Mouse (Mus musculus): ENCODE data around the gene Gm4340.
"Not testable (repeated sequence)": the region's sequence is repeated elsewhere in the genome, so short reads cannot be mapped to it uniquely, and the experiment has no call there.

Gene Gm4340

GRCm38 (mm10) chr10:104193742-104194141 is at the start of gene Gm4340:
Gm4340 (plus strand) TSS chr10:104194042.
- DNase-seq (ENCODE audit: low read depth, low spot score): not testable (repeated sequence)

DNA sequence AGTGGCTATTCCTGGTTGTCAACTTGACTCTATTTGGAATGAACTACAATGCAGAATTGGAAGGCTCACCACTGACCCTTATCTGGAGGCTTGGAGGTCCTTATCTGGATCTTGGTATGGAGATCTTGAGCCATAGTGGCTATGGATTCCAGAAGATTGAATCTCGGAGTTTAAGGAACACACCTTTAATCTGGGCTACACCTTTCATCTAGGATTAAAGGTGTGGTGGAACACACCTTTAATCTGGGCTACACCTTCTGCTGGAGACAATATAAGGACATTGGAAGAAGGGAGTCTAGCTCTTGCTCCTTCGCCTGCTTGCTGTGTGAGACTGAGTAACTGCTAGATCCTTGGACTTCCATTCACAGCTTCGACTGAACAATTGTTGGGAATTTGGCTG is 42.6 kb upstream of the Gm4340 start, which contains the start of gene Gm6763:
TSS of gene Gm6763 (plus strand) at position 301 of the 400 bp plus-strand sequence.
- not testable (repeated sequence) for DNase-seq (ENCODE audit: low read depth, low spot score)

GRCm38 (mm10) chr10:104159706-104160105 is 34.1 kb upstream of the Gm4340 start, which contains the start of gene Gm8764:
Gm8764 (plus strand) TSS chr10:104160006.
- DNase-seq (ENCODE audit: low read depth, low spot score): not testable (repeated sequence)

- DNase-seq (ENCODE audit: low read depth, low spot score): not testable (repeated sequence)
Measured at GRCm38 (mm10) chr10:104168215-104168614, 25.6 kb upstream of the Gm4340 start, which contains the start of gene Gm21304. Gm21304 (plus strand) TSS chr10:104168515.

GRCm38 (mm10) chr10:104176724-104177123 is 17.1 kb upstream of the Gm4340 start, which contains the start of gene Gm21312:
Gm21312 (plus strand) TSS chr10:104177024.
- not testable (repeated sequence) for DNase-seq (ENCODE audit: low read depth, low spot score)

DNA sequence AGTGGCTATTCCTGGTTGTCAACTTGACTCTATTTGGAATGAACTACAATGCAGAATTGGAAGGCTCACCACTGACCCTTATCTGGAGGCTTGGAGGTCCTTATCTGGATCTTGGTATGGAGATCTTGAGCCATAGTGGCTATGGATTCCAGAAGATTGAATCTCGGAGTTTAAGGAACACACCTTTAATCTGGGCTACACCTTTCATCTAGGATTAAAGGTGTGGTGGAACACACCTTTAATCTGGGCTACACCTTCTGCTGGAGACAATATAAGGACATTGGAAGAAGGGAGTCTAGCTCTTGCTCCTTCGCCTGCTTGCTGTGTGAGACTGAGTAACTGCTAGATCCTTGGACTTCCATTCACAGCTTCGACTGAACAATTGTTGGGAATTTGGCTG is 8.6 kb upstream of the Gm4340 start, which contains the start of gene Gm20765:
TSS of gene Gm20765 (plus strand) at position 301 of the 400 bp plus-strand sequence.
- not testable (repeated sequence) for DNase-seq (ENCODE audit: low read depth, low spot score)

DNA sequence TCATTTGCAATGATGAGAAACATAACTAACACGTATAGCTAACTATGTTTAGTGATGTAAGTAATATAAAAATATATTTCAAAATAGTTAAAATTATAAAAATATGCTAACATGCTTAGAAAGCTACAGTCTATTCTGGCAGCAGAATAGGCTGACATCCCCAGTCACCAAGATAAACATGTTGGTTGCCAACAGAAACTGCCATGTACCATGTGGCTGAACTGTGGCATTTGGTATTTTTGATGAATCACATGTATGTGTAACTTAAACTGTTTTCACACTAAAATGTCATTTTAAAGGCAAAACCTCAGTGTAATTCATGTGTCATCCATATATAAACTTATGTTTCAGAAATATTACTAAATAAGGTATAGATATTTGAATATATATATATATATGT is 15.8 kb downstream of the Gm4340 start:
- DNase-seq (ENCODE audit: low read depth, low spot score): no peak

DNA sequence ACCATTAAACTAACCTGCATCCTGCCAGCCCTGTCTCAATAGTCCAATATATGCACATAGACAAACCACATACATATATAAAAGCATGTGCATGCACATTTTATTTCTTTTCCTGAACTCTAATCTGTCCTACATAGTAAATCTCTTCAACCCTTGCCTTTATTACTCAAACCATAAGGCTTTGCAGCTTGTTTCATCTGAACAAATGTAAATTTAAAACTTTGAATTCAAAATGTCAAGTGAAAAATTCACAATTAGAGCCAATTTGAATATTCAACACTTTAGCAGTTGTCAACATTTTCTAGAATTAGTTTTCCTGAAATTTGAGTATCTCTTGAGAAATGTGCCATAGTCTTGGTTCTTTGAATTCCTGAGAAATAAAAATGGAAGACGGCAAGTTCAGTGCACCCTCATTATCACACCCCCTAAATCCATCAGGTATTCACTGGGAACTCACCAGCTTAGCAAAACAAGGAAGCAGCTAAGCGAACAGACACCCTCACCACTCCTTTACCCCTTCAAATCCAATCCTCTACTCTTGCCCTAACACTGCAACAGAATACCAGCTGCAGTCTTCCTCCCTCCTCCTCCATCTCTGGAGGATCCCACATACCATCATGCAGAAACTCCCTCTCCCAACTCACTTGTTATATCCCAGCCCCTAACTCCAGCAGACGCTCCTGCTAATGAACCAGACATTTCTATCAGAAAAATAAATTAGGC is 16.6 kb downstream of the Gm4340 start:
- DNase-seq (ENCODE audit: low read depth, low spot score): no peak

DNA sequence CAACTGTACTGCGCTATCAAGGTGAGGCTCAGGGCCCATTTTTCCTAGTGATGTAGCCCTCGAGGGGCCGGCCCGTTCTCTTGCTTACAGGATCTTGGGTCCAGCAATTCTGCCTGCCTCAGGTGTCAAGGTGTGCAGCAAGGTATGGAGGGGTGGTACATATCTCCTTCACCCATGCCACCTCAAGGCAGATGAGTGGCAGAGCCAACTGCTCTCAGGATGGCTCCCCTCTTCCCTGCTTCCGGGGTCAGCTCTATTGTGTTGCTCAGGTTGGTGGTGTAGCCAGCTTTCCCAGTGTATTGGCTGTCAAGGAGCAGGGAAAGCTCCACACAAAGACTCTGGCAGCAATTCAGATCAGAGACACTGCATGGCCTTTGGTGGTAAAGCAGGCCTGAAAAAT is 20.7 kb downstream of the Gm4340 start:
- no peak for DNase-seq (ENCODE audit: low read depth, low spot score)

- no peak for DNase-seq (ENCODE audit: low read depth, low spot score)
Measured at GRCm38 (mm10) chr10:104220303-104221021, 26.6 kb downstream of the Gm4340 start.
